Mouse (Mus musculus) testis, postnatal 10 days (tissue): ENCODE measurements at regions not wholly inside any gene's neighbourhood (a gene's known extent, or its start where the extent isn't known, plus 50 kb on each side); places are given as distances from the start of the nearest gene placed in this dataset.
A peak's percentile ranks its signal among the peaks of the same experiment; 100 is the strongest.

Experiments used
- DNase-seq: peaks from one replicate; pipeline ENCODE4 v3.0.0; 2021; ENCODE audit warnings: low spot score

GRCm38 (mm10) chr13:85570886-85571527, 282.1 kb upstream of the Rasa1 start:
- no peak for DNase-seq

- no peak for DNase-seq
These were observed 268.9 kb upstream of the Rasa1 start for GRCm38 (mm10) chr13:85557821-85558220.

- DNase-seq, result peak; percentile 75
These were observed 267.3 kb upstream of the Rasa1 start for GRCm38 (mm10) chr13:85556101-85556853.

GRCm38 (mm10) chr13:85553072-85553471, 264.1 kb upstream of the Rasa1 start:
- no peak for DNase-seq

- DNase-seq, result no peak
These were observed 220.7 kb upstream of the Rasa1 start for GRCm38 (mm10) chr13:85509671-85510070.

- DNase-seq, result no peak
These were observed 219.6 kb upstream of the Rasa1 start for GRCm38 (mm10) chr13:85508552-85508951.

- DNase-seq, result no peak
These were observed 218.6 kb upstream of the Rasa1 start for GRCm38 (mm10) chr13:85507374-85508101.

GRCm38 (mm10) chr13:85506875-85507274, 217.9 kb upstream of the Rasa1 start:
- no peak for DNase-seq

GRCm38 (mm10) chr13:85506030-85506429, 217.1 kb upstream of the Rasa1 start:
- no peak for DNase-seq

GRCm38 (mm10) chr13:85505046-85505445, 216.1 kb upstream of the Rasa1 start:
- no peak for DNase-seq

GRCm38 (mm10) chr13:85504001-85504400, 215.1 kb upstream of the Rasa1 start:
- DNase-seq, result no peak

- DNase-seq, result no peak
These were observed 209.8 kb upstream of the Rasa1 start for GRCm38 (mm10) chr13:85498696-85499095.

- no peak for DNase-seq
These were observed 195.9 kb upstream of the Rasa1 start for GRCm38 (mm10) chr13:85484790-85485189.

GRCm38 (mm10) chr13:85483348-85483747, 194.4 kb upstream of the Rasa1 start:
- no peak for DNase-seq

- no peak for DNase-seq
These were observed 190.5 kb upstream of the Rasa1 start for GRCm38 (mm10) chr13:85479405-85479804.

- DNase-seq, result no peak
These were observed 187.4 kb upstream of the Rasa1 start for GRCm38 (mm10) chr13:85476274-85476846.

- no peak for DNase-seq
These were observed 182.4 kb upstream of the Rasa1 start for GRCm38 (mm10) chr13:85471340-85471739.

GRCm38 (mm10) chr13:85459387-85459786, 170.5 kb upstream of the Rasa1 start:
- DNase-seq, result no peak

- DNase-seq, result no peak
These were observed 169.7 kb upstream of the Rasa1 start for GRCm38 (mm10) chr13:85458611-85459010.

- DNase-seq, result no peak
These were observed 150.7 kb upstream of the Rasa1 start for GRCm38 (mm10) chr13:85439581-85439980.

- DNase-seq, result no peak
These were observed 148.9 kb upstream of the Rasa1 start for GRCm38 (mm10) chr13:85437875-85438274.

- no peak for DNase-seq
These were observed 148.1 kb upstream of the Rasa1 start for GRCm38 (mm10) chr13:85437009-85437408.

- DNase-seq, result no peak
These were observed 147.3 kb upstream of the Rasa1 start for GRCm38 (mm10) chr13:85436254-85436653.
